Comparison of ENCODE assay signal across 21 mouse cellular contexts in genomic region chr4:41140174-41140875, GRCm38 (mm10). TPM values are rescaled to one million over a fixed set of nuclear protein-coding genes. Genes with fewer than 3 reads are reported as not detected.
DNase-seq lines count a peak whose midpoint lies in the region; TF ChIP-seq lines count a peak whose summit lies in the region.
"Had no signal": no experiment of that assay in that cellular context is flagged by ENCODE, and none has a peak within 500 bp of the region (broad histone marks: within the 10 kb centered on the region; RNA-seq: fewer than 3 reads in every experiment).

No protein-coding gene starts in this region.

- peak; percentile 35 for DNase-seq in adrenal gland, postnatal 14 days
- DNase-seq in adrenal gland, adult 18-20 months (ENCODE audit: low spot score in 2 of 2) = no peak
- DNase-seq in kidney, adult 9 months = peak; percentile 46
- DNase-seq in kidney, postnatal 4 days = no peak
- no peak for DNase-seq in spleen, adult 2 months (ENCODE audit: low read depth in 1 of 2, low spot score in 2 of 2)
- DNase-seq in spleen, postnatal 14 days (ENCODE audit: low spot score in 2 of 2) = no peak
- no peak for DNase-seq in midbrain, embryonic 10.5 days (ENCODE audit: low spot score)
- DNase-seq: gastrocnemius, postnatal 10 days; heart, adult 11 months; heart, postnatal 10 days; layer of hippocampus, adult 9-11 months; lung, adult 18-20 months; lung, postnatal 14 days had no signal

- peaks cover 12% of the 10 kb centered on the region; the same call in 1 of the 2 replicates for H3K4me1 ChIP-seq in spleen, adult 2 months (ENCODE audit: control insufficient read depth, insufficient read depth, insufficient read length)
- H3K4me1 ChIP-seq in midbrain, embryonic 10.5 days = peaks cover 12% of the 10 kb centered on the region
- H3K4me1 ChIP-seq: heart, embryonic 12.5 days; intestine, embryonic 15.5 days had no signal

- peak overlapping the region; percentile 10 for H3K27ac ChIP-seq in spleen, adult 2 months (ENCODE audit: insufficient read depth, low read length)
- no peak overlapping the region for H3K27ac ChIP-seq in midbrain, embryonic 10.5 days (replicated peaks)
- H3K27ac ChIP-seq: forebrain, embryonic 13.5 days; hindbrain, embryonic 10.5 days; intestine, embryonic 15.5 days; limb, embryonic 13.5 days; midbrain, embryonic 13.5 days had no signal

- peaks cover 3% of the 10 kb centered on the region; the same call in 1 of the 2 replicates for H3K9me3 ChIP-seq in midbrain, embryonic 10.5 days (replicated peaks)
- H3K9me3 ChIP-seq: forebrain, embryonic 13.5 days; heart, embryonic 12.5 days; intestine, embryonic 15.5 days; limb, embryonic 13.5 days; midbrain, embryonic 13.5 days had no signal

- H3K27me3 ChIP-seq in spleen, adult 2 months (ENCODE audit: control insufficient read depth, insufficient read depth, low read length) = no peaks in the 10 kb centered on the region
- H3K27me3 ChIP-seq in midbrain, embryonic 10.5 days (ENCODE audit: low read depth, poor library complexity, severe bottlenecking) = no peaks in the 10 kb centered on the region
- H3K27me3 ChIP-seq: forebrain, embryonic 13.5 days; heart, embryonic 12.5 days; intestine, embryonic 15.5 days; limb, embryonic 13.5 days; midbrain, embryonic 13.5 days had no signal

- H3K36me3 ChIP-seq in spleen, adult 2 months (ENCODE audit: control insufficient read depth, insufficient read depth, low read length) = no peaks in the 10 kb centered on the region; the same call in 1 of the 2 replicates
- peaks cover 62% of the 10 kb centered on the region for H3K36me3 ChIP-seq in midbrain, embryonic 10.5 days

- 87% methylated on average over 6 of the region's 6 CpGs for WGBS in spleen, adult 2 months
- WGBS in midbrain, embryonic 10.5 days = 98% methylated on average over 6 of the region's 6 CpGs

- no peak overlapping the region for H3K4me3 ChIP-seq in spleen, adult 2 months (ENCODE audit: extremely low read depth, insufficient read depth, insufficient read length)
- H3K4me3 ChIP-seq in midbrain, embryonic 10.5 days = no peak overlapping the region
- H3K4me3 ChIP-seq: forebrain, embryonic 13.5 days; heart, embryonic 12.5 days; hindbrain, embryonic 10.5 days; intestine, embryonic 15.5 days; limb, embryonic 13.5 days; midbrain, embryonic 13.5 days had no signal

- no peak for TF ChIP-seq CTCF in spleen, adult 2 months (IDR thresholded peaks at IDR 0.05; ENCODE audit: extremely low read depth, insufficient read depth, insufficient read length, insufficient replicate concordance)

- no peak for TF ChIP-seq POLR2A in spleen, adult 2 months (IDR thresholded peaks at IDR 0.05; ENCODE audit: low read depth, low read length)

RNA-seq across cellular contexts. Expression of gene Ube2r2, which starts 4.8 kb away (rescaled TPM):
- total RNA-seq in adrenal gland, postnatal 14 days (2021) = 102 and 113 TPM in 2 replicates
- total RNA-seq in adrenal gland, adult 18-20 months (2021) = 10 to 100 TPM; 82.4 to 98.4 TPM
- polyA plus RNA-seq in spleen, adult 2 months (2012; rRNA removed) = 28.5 and 30.3 TPM in 2 replicates
- polyA plus RNA-seq in midbrain, embryonic 10.5 days (2016; fragmentation: Nextera tagmentation; extraction: Ambion mirVana) = 81.8 and 92.9 TPM in 2 replicates

RNA-seq across cellular contexts. Expression of gene Nol6, which starts 16.1 kb away (rescaled TPM):
- total RNA-seq in adrenal gland, postnatal 14 days (2021) = 45.2 and 49.5 TPM in 2 replicates
- total RNA-seq in adrenal gland, adult 18-20 months (2021) = 10 to 100 TPM; 50.0 to 59.8 TPM
- 30.4 and 38.3 TPM in 2 replicates for polyA plus RNA-seq in spleen, adult 2 months (2012; rRNA removed)
- polyA plus RNA-seq in midbrain, embryonic 10.5 days (2016; fragmentation: Nextera tagmentation; extraction: Ambion mirVana) = 28.8 and 31.6 TPM in 2 replicates

RNA-seq across cellular contexts. Expression of gene Aqp3, which starts 42.3 kb away (rescaled TPM):
- 2.7 TPM in 1 of 2 replicates, not detected in the other for total RNA-seq in adrenal gland, postnatal 14 days (2021)
- not detected for total RNA-seq in adrenal gland, adult 18-20 months (2021)
- polyA plus RNA-seq in spleen, adult 2 months (2012; rRNA removed) = 3.4 and 4.7 TPM in 2 replicates
- polyA plus RNA-seq in midbrain, embryonic 10.5 days (2016; fragmentation: Nextera tagmentation; extraction: Ambion mirVana) = 2.5 and 5.0 TPM in 2 replicates
- total RNA-seq: gastrocnemius, postnatal 10 days; left cerebral cortex, adult 18-20 months; left cerebral cortex, postnatal 25 days had no signal
- polyA plus RNA-seq: forebrain, embryonic 13.5 days had no signal

Comparison
In these comparisons a context has a peak if more than half of its experiments do, and no peak if none do; other contexts are left out.
1. DNase-seq: peak in adrenal gland, postnatal 14 days (single experiment) and kidney, adult 9 months (single experiment); none in adrenal gland, adult 18-20 months (0 of 2), kidney, postnatal 4 days (0 of 2), spleen, adult 2 months (0 of 2), spleen, postnatal 14 days (0 of 2) and midbrain, embryonic 10.5 days (single experiment).